8 mouse cellular contexts compared by ENCODE assay signal in the genomic region with DNA sequence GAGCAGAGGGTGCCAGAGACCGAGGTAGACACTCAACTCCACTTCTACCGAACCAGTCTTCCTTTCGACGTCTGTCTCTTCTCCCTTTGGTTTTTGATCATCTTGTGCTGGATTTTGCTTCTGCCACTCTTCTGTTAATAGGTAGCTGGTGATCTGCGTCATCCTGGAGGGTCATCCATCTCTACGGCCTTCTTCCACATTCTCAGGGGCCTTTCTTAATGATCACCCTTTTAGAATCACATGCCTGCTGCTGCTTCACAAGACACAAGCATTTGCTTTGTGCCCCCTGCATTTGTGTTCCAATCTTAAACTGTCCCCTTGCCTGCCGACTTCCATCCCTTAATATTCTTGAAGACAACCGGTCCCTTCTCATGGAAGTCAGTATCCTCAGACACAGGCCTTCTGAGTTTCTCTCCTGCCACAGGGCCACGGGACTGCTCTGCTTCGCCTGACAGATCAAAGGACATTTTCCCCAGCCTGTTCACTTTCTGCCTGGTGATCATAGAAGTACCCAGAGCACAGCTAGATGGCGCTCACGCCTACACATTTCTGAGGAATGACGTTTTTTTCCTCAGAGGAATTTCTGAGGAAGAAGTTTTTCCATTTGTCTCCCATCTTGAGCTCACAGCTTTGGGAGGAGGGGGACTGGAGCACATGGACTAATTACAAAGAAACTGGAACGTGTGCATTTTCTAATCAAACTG.
A peak's percentile ranks its signal among the peaks of the same experiment; 100 is the strongest.
DNase-seq lines count a peak whose midpoint lies in the region; ATAC-seq lines count a peak whose summit lies in the region.

No protein-coding gene starts in this region.

- intact Hi-C loops in heart, postnatal 14 days (cut with DNase I), result loop anchor here (1.0 to 5.0 kb wide), 3 partner anchors 182 to 649 kb away; no protein-coding TSS in a partner anchor

- peak; percentile 15 for DNase-seq in ovary, adult 18-20 months (ENCODE audit: low spot score)
- DNase-seq in ovary, postnatal 10 days (ENCODE audit: low spot score), result no peak
- peak; percentile 3 for DNase-seq in c-Kit-positive CD71-positive TER-119-positive erythroid progenitor cells, embryonic 14.5 days (ENCODE audit: low spot score)
- DNase-seq in forebrain, embryonic 14.5 days (ENCODE audit: low spot score), result peak; percentile 92
- peak; percentile 73 to 78 for DNase-seq in heart, postnatal 14 days
- peak; percentile 67 to 74 for DNase-seq in layer of hippocampus, postnatal 10 days (ENCODE audit: low spot score in 2 of 2)
- peak; percentile 13 for DNase-seq in naive thymus-derived CD4-positive, alpha-beta T cell, adult 2 months (ENCODE audit: low read depth)
- DNase-seq in thymus, postnatal 4 days, result peak; percentile 61

- H3K4me3 ChIP-seq in forebrain, embryonic 14.5 days (ENCODE audit: low read depth, low read length), result no peak overlapping the region

- H3K27me3 ChIP-seq in forebrain, embryonic 14.5 days (replicated peaks; ENCODE audit: control insufficient read depth, insufficient read depth, low read length), result 0 out of 2 replicates have a peak, but pooled peaks cover 5% of the 10 kb centered on the region

- no peaks in the 10 kb centered on the region for H3K4me1 ChIP-seq in forebrain, embryonic 14.5 days (ENCODE audit: control insufficient read depth, insufficient read depth, low read length)

- no peak overlapping the region for H3K27ac ChIP-seq in forebrain, embryonic 14.5 days (ENCODE audit: low read depth, low read length)

- WGBS in forebrain, embryonic 14.5 days, result 23% methylated on average over 14 of the region's 14 CpGs

- H3K36me3 ChIP-seq in forebrain, embryonic 14.5 days (ENCODE audit: control insufficient read depth, insufficient read depth, low read length), result no peaks in the 10 kb centered on the region

- peak; percentile 60; the same call in 1 of the 2 replicates for ATAC-seq in forebrain, embryonic 14.5 days

- H3K9me3 ChIP-seq in forebrain, embryonic 14.5 days (replicated peaks; ENCODE audit: control insufficient read depth, low read length), result no peaks in the 10 kb centered on the region

- no peak overlapping the region for H3K9ac ChIP-seq in forebrain, embryonic 14.5 days (ENCODE audit: low read length)

- H3K4me2 ChIP-seq in forebrain, embryonic 14.5 days (ENCODE audit: low read length), result no peak overlapping the region
